Mouse (Mus musculus) cortical plate, adult 2 months (tissue): ENCODE data around the gene Trim50. TPM values are rescaled to one million over a fixed set of nuclear protein-coding genes. Genes with fewer than 3 reads are reported as not detected.

ENCODE experiments used
- H3K27ac ChIP-seq: fragments of 200-500 bp; 2 replicates; pipeline ENCODE4 v1.5.1; 2012; ENCODE audit warnings: low read length, control low read depth, inconsistent platforms; ENCODE audit not compliant: insufficient read depth
- H3K4me1 ChIP-seq: fragments of 200-500 bp; 2 replicates; pipeline ENCODE4 v1.6.1; 2011; ENCODE audit warnings: low read length; ENCODE audit not compliant: control insufficient read depth, insufficient read depth
- H3K4me3 ChIP-seq: fragments of 200-500 bp; 2 replicates; pipeline ENCODE4 v1.5.1; 2011; ENCODE audit warnings: mild to moderate bottlenecking, low read length, control low read depth; ENCODE audit not compliant: insufficient read depth
- CTCF ChIP-seq: fragments of 200-500 bp; IDR thresholded peaks from 2 replicates; pipeline ENCODE4 v1.5.1; 2011; ENCODE audit warnings: mild to moderate bottlenecking, control low read depth, low read length; ENCODE audit not compliant: insufficient read depth; ENCODE audit errors: extremely low read depth
- POLR2A ChIP-seq: fragments of 200-500 bp; IDR thresholded peaks from 2 replicates; pipeline ENCODE4 v1.6.1; 2011; ENCODE audit warnings: mild to moderate bottlenecking, low read length, control low read depth; ENCODE audit not compliant: insufficient read depth; ENCODE audit errors: extremely low read depth
- polyA plus RNA-seq: library from polyadenylated mRNA; depleted of rRNA; stranded (reverse); fragments of >200 nt; gene quantifications from 2 replicates; pipeline ENCODE4 v1.2.3, GENCODE M21; 2012

Gene Trim50
- polyA plus RNA-seq, 1 experiment = not detected

- TF ChIP-seq POLR2A (no peak), CTCF (no peak)
- Histone ChIP-seq H3K27ac (no peak overlapping the region), H3K4me1 (no peaks in the 10 kb centered on the region), H3K4me3 (no peak overlapping the region)
Observed at GRCm38 (mm10) chr5:135345989-135346388, 7.1 kb upstream of the Trim50 start.

GRCm38 (mm10) chr5:135346430-135346829 lies 6.7 kb upstream of the Trim50 start:
- no peak overlapping the region for H3K4me3 ChIP-seq
- H3K27ac ChIP-seq = no peak overlapping the region
- no peaks in the 10 kb centered on the region for H3K4me1 ChIP-seq
- TF ChIP-seq POLR2A (no peak), CTCF (peak; percentile 29; the same call in 1 of the 2 replicates)

DNA sequence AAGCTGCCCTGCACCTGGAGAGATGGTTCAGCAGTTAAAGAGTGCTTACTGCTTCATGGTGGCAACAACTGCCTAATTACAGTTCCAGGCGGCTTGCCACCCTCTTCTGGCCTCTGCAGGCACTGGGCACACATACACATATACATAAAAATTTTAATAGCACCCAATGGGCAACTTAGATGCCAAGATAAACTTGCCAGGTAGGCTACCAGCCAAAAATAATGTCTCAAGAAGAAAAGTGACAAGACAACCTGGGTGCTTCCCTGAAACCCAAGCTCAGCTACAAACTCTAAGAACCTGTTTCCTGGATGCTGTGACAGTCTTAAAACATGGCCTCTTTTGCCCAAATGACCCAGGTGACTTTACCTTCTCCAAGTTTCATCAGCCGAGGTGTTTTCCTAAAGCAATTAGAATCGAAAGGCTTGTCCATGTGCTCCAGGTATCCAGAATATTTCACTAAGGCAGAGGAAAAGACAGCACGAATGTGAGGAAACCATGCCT lies 5.5 kb upstream of the Trim50 start:
- TF ChIP-seq CTCF (no peak), POLR2A (no peak)
- Histone ChIP-seq H3K4me1 (no peaks in the 10 kb centered on the region), H3K27ac (no peak overlapping the region), H3K4me3 (no peak overlapping the region)

DNA sequence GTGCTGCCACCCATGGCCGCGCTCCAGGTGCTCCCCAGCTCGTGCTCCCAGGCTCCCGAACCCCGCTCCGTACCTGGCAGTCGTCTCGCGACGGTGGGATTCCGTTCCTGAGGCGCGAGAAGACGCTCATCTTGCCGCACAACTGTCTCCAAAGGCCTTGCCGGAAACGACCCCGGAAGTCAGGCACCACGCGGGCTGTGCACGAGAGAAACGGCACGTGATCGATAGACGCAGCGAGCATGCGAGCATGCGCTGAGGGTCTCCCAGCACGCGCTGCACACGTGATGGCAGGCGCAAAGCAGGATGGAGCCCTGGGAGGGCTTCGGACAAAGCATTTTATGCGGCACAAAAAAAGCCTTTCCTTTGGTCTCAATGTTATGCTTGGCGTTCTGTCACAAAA lies 3.2 kb upstream of the Trim50 start, which contains the start of gene Fkbp6:
Gene Fkbp6 (minus strand): TSS at position 183 of the 400 bp plus-strand sequence.
- no peak within 1 kb of the TSS for H3K27ac ChIP-seq
- no peaks in the 10 kb centered on the region for H3K4me1 ChIP-seq
- no peak within 1 kb of the TSS for H3K4me3 ChIP-seq
- TF ChIP-seq CTCF = no peak

- TF ChIP-seq POLR2A (no peak), CTCF (no peak)
- no peaks in the 10 kb centered on the region for H3K4me1 ChIP-seq
- no peak overlapping the region for H3K27ac ChIP-seq
- no peak overlapping the region for H3K4me3 ChIP-seq
Observed at GRCm38 (mm10) chr5:135351606-135352005, 1.5 kb upstream of the Trim50 start.

GRCm38 (mm10) chr5:135353564-135353963 lies 469 bp downstream of the Trim50 start:
- Histone ChIP-seq H3K4me1 (no peaks in the 10 kb centered on the region), H3K27ac (no peak overlapping the region), H3K4me3 (no peak overlapping the region)
- TF ChIP-seq POLR2A (no peak), CTCF (no peak)

DNA sequence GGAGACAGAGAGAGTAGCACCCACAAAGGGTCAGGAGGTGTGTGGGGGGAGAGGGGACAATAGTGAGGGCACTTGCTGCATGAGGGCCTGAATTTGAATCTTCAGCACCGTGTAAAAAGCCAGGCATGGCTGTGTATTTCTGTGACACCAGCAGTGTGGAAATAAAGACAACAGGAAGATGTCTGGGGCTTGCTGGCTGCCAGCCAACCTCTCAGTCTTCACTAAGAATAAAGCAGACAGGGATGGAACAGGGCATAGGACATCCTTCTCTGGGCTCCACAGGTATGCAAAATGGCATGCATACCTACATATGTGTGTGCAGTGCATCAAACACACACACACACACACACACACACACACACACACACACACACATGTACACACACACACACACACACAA lies 3.0 kb downstream of the Trim50 start:
- no peaks in the 10 kb centered on the region for H3K4me1 ChIP-seq
- H3K4me3 ChIP-seq = no peak overlapping the region
- no peak overlapping the region for H3K27ac ChIP-seq
- TF ChIP-seq CTCF (no peak), POLR2A (no peak)

DNA sequence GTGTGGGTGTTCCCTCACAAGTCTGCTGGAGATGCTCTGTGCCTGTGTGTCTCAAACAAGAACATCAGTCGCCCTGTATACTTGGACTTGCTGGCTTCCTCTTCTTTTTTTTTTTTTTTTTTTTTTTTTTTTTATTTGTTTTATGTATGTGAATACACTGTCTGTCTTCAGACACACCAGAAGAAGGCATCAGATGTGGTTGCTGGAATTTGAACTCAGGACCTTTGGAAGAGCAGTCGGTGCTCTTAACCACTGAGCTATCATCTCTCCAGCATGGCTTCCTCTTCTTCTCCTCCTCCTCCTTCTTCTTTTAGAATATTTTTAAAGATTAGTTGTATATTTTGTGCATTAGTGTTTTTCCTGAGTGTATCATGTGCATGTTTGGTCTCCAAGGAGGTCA lies 4.5 kb downstream of the Trim50 start:
- TF ChIP-seq POLR2A = no peak
- TF ChIP-seq CTCF = no peak
- no peaks in the 10 kb centered on the region for H3K4me1 ChIP-seq
- H3K27ac ChIP-seq = no peak overlapping the region
- no peak overlapping the region for H3K4me3 ChIP-seq

DNA sequence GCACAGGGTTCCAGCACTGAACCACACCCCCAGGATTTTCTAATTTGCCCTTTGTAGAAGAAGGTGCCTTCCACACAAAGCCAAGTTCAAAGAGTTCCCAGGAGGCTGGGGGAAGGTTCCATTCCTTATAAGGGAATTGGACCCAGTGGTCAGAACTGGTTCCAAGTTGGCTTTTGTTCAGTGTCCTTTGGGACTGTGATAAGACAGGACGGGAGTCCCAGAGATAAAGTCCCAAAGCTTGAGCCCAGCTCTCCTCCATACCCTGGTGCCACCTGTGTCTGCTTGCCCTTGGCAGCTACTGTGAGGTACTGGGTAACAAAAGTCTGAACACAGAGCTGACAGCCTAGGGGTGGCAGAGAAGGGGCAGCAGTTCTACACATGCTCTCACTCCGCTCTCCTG lies 6.7 kb downstream of the Trim50 start:
- H3K4me1 ChIP-seq = no peaks in the 10 kb centered on the region
- H3K4me3 ChIP-seq = no peak overlapping the region
- TF ChIP-seq POLR2A (no peak), CTCF (no peak)
- H3K27ac ChIP-seq = no peak overlapping the region

GRCm38 (mm10) chr5:135362572-135362971 lies 9.5 kb downstream of the Trim50 start:
- Histone ChIP-seq H3K27ac (no peak overlapping the region), H3K4me1 (no peaks in the 10 kb centered on the region), H3K4me3 (no peak overlapping the region)
- no peak for TF ChIP-seq POLR2A
- TF ChIP-seq CTCF = no peak

- Histone ChIP-seq H3K4me3 (no peak overlapping the region), H3K27ac (no peak overlapping the region), H3K4me1 (no peaks in the 10 kb centered on the region)
- TF ChIP-seq CTCF = peak; percentile 47
- no peak for TF ChIP-seq POLR2A
Observed at GRCm38 (mm10) chr5:135363540-135363939, 10.4 kb downstream of the Trim50 start.
